Mouse (Mus musculus) hindbrain, embryonic 13.5 days (tissue): ENCODE data around the gene Smg6. TPM values are rescaled to one million over a fixed set of nuclear protein-coding genes. Genes with fewer than 3 reads are reported as not detected.

Source experiments
- ATAC-seq: fragments of 200-750 bp; cut with Nextera tagmentation; 2 replicates; pipeline ENCODE4 v1.8.0; 2017; ENCODE audit warnings: moderate TSS enrichment; ENCODE audit not compliant: low FRiP score
- H3K27ac ChIP-seq: fragments of 300-500 bp; sonication (generic); 2 replicates; pipeline ENCODE4 v1.5.1; 2015; ENCODE audit warnings: inconsistent platforms, mild to moderate bottlenecking, moderate library complexity
- H3K27me3 ChIP-seq: fragments of 300-500 bp; sonication (generic); 2 replicates; pipeline ENCODE4 v1.6.1; 2015; ENCODE audit warnings: mild to moderate bottlenecking, inconsistent platforms
- H3K36me3 ChIP-seq: fragments of 300-500 bp; sonication (generic); 2 replicates; pipeline ENCODE4 v1.6.1; 2015; ENCODE audit warnings: mild to moderate bottlenecking, inconsistent platforms
- H3K4me1 ChIP-seq: fragments of 300-500 bp; sonication (generic); replicated peaks from 2 replicates; pipeline ENCODE4 v1.6.1; 2015; ENCODE audit warnings: inconsistent platforms
- H3K4me2 ChIP-seq: fragments of 300-500 bp; sonication (generic); 2 replicates; pipeline ENCODE4 v1.6.1; 2015; ENCODE audit warnings: inconsistent platforms, mild to moderate bottlenecking, moderate library complexity
- H3K4me3 ChIP-seq: fragments of 300-500 bp; sonication (generic); 2 replicates; pipeline ENCODE4 v1.5.1; 2015; ENCODE audit warnings: mild to moderate bottlenecking, inconsistent platforms
- H3K9ac ChIP-seq: fragments of 300-500 bp; sonication (generic); 2 replicates; pipeline ENCODE4 v1.6.1; 2015; ENCODE audit warnings: mild to moderate bottlenecking, inconsistent platforms
- H3K9me3 ChIP-seq: fragments of 300-500 bp; sonication (generic); 2 replicates; pipeline ENCODE4 v1.6.1; 2016; ENCODE audit warnings: inconsistent platforms
- WGBS: fragments of 180-500 bp; shearing (Covaris S2); methylation state at CpG from one replicate; pipeline ENCODE4 v1.1.7; 2015; 5-methylcytosine and 5-hydroxymethylcytosine counted together
- polyA plus RNA-seq: library from polyadenylated mRNA; unstranded; fragments of >200 nt; fragmentation: Nextera tagmentation; extraction: Ambion mirVana; gene quantifications from 2 replicates; pipeline ENCODE4 v1.2.1, GENCODE M21; 2015

The Smg6 gene
- polyA plus RNA-seq, 1 experiment from 2014 or later = 17.8 TPM

- no peak overlapping the region for H3K27ac ChIP-seq
- no peak for ATAC-seq
- H3K9me3 ChIP-seq = no peaks in the 10 kb centered on the region
- H3K4me2 ChIP-seq = no peak overlapping the region
- H3K4me3 ChIP-seq = no peak overlapping the region
- no peaks in the 10 kb centered on the region for H3K27me3 ChIP-seq
- WGBS = 83% methylated on average over 5 of the region's 5 CpGs
- H3K4me1 ChIP-seq = no peaks in the 10 kb centered on the region; the same call in 1 of the 2 replicates
- no peaks in the 10 kb centered on the region; the same call in 1 of the 2 replicates for H3K36me3 ChIP-seq
- H3K9ac ChIP-seq = no peak overlapping the region
These were observed 181.0 kb downstream of the Smg6 start for GRCm38 (mm10) chr11:75106614-75107013.

GRCm38 (mm10) chr11:75108909-75109308, 183.3 kb downstream of the Smg6 start:
- Histone ChIP-seq H3K9me3 (no peaks in the 10 kb centered on the region), H3K36me3 (no peaks in the 10 kb centered on the region; the same call in 1 of the 2 replicates), H3K27me3 (no peaks in the 10 kb centered on the region), H3K4me3 (no peak overlapping the region), H3K4me2 (no peak overlapping the region), H3K27ac (no peak overlapping the region), H3K4me1 (no peaks in the 10 kb centered on the region), H3K9ac (no peak overlapping the region)
- no peak for ATAC-seq

- no peak overlapping the region for H3K9ac ChIP-seq
- no peak overlapping the region for H3K4me2 ChIP-seq
- no peaks in the 10 kb centered on the region for H3K9me3 ChIP-seq
- no peak for ATAC-seq
- H3K27ac ChIP-seq = no peak overlapping the region
- H3K36me3 ChIP-seq = peaks cover 2% of the 10 kb centered on the region; the same call in 1 of the 2 replicates
- no peaks in the 10 kb centered on the region for H3K27me3 ChIP-seq
- no peaks in the 10 kb centered on the region for H3K4me1 ChIP-seq
- no peak overlapping the region for H3K4me3 ChIP-seq
- 89% methylated on average over 6 of the region's 6 CpGs for WGBS
These were observed 190.8 kb downstream of the Smg6 start for GRCm38 (mm10) chr11:75116379-75116778.

- no peak for ATAC-seq
These were observed 192.5 kb downstream of the Smg6 start for GRCm38 (mm10) chr11:75118141-75118540.

GRCm38 (mm10) chr11:75119298-75119697, 193.7 kb downstream of the Smg6 start:
- Histone ChIP-seq H3K9me3 (no peaks in the 10 kb centered on the region), H3K36me3 (peaks cover 2% of the 10 kb centered on the region; the same call in 1 of the 2 replicates), H3K4me3 (no peak overlapping the region), H3K27me3 (no peaks in the 10 kb centered on the region), H3K9ac (no peak overlapping the region), H3K27ac (no peak overlapping the region), H3K4me1 (no peaks in the 10 kb centered on the region), H3K4me2 (no peak overlapping the region)
- no peak for ATAC-seq
- WGBS = 93% methylated on average over 2 of the region's 2 CpGs

More at GRCm38 (mm10) chr11:75118141-75118540, 192.5 kb downstream of the Smg6 start:
- Histone ChIP-seq H3K9me3 (no peaks in the 10 kb centered on the region), H3K4me2 (no peak overlapping the region), H3K27ac (no peak overlapping the region), H3K9ac (no peak overlapping the region), H3K27me3 (no peaks in the 10 kb centered on the region), H3K4me3 (no peak overlapping the region), H3K4me1 (no peaks in the 10 kb centered on the region), H3K36me3 (peaks cover 2% of the 10 kb centered on the region; the same call in 1 of the 2 replicates)
- WGBS = 92% methylated on average over 2 of the region's 2 CpGs

- no peak overlapping the region for H3K9ac ChIP-seq
- ATAC-seq = no peak
- H3K4me2 ChIP-seq = no peak overlapping the region
- WGBS = 85% methylated on average over 3 of the region's 3 CpGs
- H3K27ac ChIP-seq = no peak overlapping the region
- H3K27me3 ChIP-seq = no peaks in the 10 kb centered on the region
- H3K9me3 ChIP-seq = no peaks in the 10 kb centered on the region
- H3K4me1 ChIP-seq = no peaks in the 10 kb centered on the region
- H3K4me3 ChIP-seq = no peak overlapping the region
- H3K36me3 ChIP-seq = peaks cover 2% of the 10 kb centered on the region; the same call in 1 of the 2 replicates
These were observed 194.2 kb downstream of the Smg6 start for GRCm38 (mm10) chr11:75119841-75120240.

- Histone ChIP-seq H3K9ac (no peak overlapping the region), H3K36me3 (peaks cover 2% of the 10 kb centered on the region; the same call in 1 of the 2 replicates)
- 56% methylated on average over 1 of the region's 1 CpGs for WGBS
These were observed 195.7 kb downstream of the Smg6 start for GRCm38 (mm10) chr11:75121348-75121747.

GRCm38 (mm10) chr11:75124406-75124805, 198.8 kb downstream of the Smg6 start:
- H3K4me1 ChIP-seq = no peaks in the 10 kb centered on the region
- no peak overlapping the region for H3K27ac ChIP-seq

More at GRCm38 (mm10) chr11:75121348-75121747, 195.7 kb downstream of the Smg6 start:
- no peak for ATAC-seq
- no peaks in the 10 kb centered on the region for H3K9me3 ChIP-seq
- no peak overlapping the region for H3K4me2 ChIP-seq
- no peaks in the 10 kb centered on the region for H3K27me3 ChIP-seq
- no peak overlapping the region for H3K27ac ChIP-seq
- no peak overlapping the region for H3K4me3 ChIP-seq
- H3K4me1 ChIP-seq = no peaks in the 10 kb centered on the region

GRCm38 (mm10) chr11:75126384-75126783, 200.8 kb downstream of the Smg6 start:
- Histone ChIP-seq H3K36me3 (no peaks in the 10 kb centered on the region; the same call in 1 of the 2 replicates), H3K4me1 (no peaks in the 10 kb centered on the region), H3K9me3 (no peaks in the 10 kb centered on the region), H3K27ac (no peak overlapping the region), H3K27me3 (no peaks in the 10 kb centered on the region), H3K4me3 (no peak overlapping the region), H3K9ac (no peak overlapping the region), H3K4me2 (no peak overlapping the region)
- WGBS = 96% methylated on average over 3 of the region's 3 CpGs
- no peak for ATAC-seq

More at GRCm38 (mm10) chr11:75124406-75124805, 198.8 kb downstream of the Smg6 start:
- H3K9me3 ChIP-seq = no peaks in the 10 kb centered on the region
- no peaks in the 10 kb centered on the region; the same call in 1 of the 2 replicates for H3K36me3 ChIP-seq
- ATAC-seq = no peak
- 97% methylated on average over 2 of the region's 2 CpGs for WGBS
- H3K4me2 ChIP-seq = no peak overlapping the region
- no peak overlapping the region for H3K4me3 ChIP-seq
- H3K27me3 ChIP-seq = no peaks in the 10 kb centered on the region
- no peak overlapping the region for H3K9ac ChIP-seq

GRCm38 (mm10) chr11:75129481-75129880, 203.9 kb downstream of the Smg6 start:
- H3K36me3 ChIP-seq = no peaks in the 10 kb centered on the region; the same call in 1 of the 2 replicates
- 96% methylated on average over 6 of the region's 6 CpGs for WGBS

GRCm38 (mm10) chr11:75131300-75131699, 205.7 kb downstream of the Smg6 start:
- Histone ChIP-seq H3K4me1 (peaks cover 34% of the 10 kb centered on the region), H3K4me3 (no peak overlapping the region), H3K9ac (no peak overlapping the region), H3K27me3 (no peaks in the 10 kb centered on the region), H3K27ac (no peak overlapping the region), H3K9me3 (no peaks in the 10 kb centered on the region), H3K36me3 (no peaks in the 10 kb centered on the region; the same call in 1 of the 2 replicates), H3K4me2 (no peak overlapping the region)
- WGBS = 86% methylated on average over 4 of the region's 4 CpGs
- no peak for ATAC-seq

More at GRCm38 (mm10) chr11:75129481-75129880, 203.9 kb downstream of the Smg6 start:
- no peak for ATAC-seq
- H3K4me1 ChIP-seq = peaks cover 23% of the 10 kb centered on the region
- no peaks in the 10 kb centered on the region for H3K27me3 ChIP-seq
- no peak overlapping the region for H3K4me2 ChIP-seq
- H3K4me3 ChIP-seq = no peak overlapping the region
- no peaks in the 10 kb centered on the region for H3K9me3 ChIP-seq
- no peak overlapping the region for H3K9ac ChIP-seq
- no peak overlapping the region for H3K27ac ChIP-seq

- Histone ChIP-seq H3K27ac (peak overlapping the region; percentile 84), H3K9ac (no peak overlapping the region), H3K4me3 (no peak overlapping the region), H3K4me2 (no peak overlapping the region), H3K27me3 (no peaks in the 10 kb centered on the region), H3K9me3 (no peaks in the 10 kb centered on the region), H3K4me1 (peaks cover 36% of the 10 kb centered on the region), H3K36me3 (no peaks in the 10 kb centered on the region; the same call in 1 of the 2 replicates)
- 79% methylated on average over 5 of the region's 5 CpGs for WGBS
- no peak for ATAC-seq
These were observed 206.7 kb downstream of the Smg6 start for GRCm38 (mm10) chr11:75132278-75132677.

GRCm38 (mm10) chr11:75133391-75133790, 207.8 kb downstream of the Smg6 start:
- Histone ChIP-seq H3K9ac (0 out of 2 replicates have a peak overlapping the region, but pooled peaks have one; percentile 20), H3K36me3 (no peaks in the 10 kb centered on the region), H3K4me3 (no peak overlapping the region), H3K4me2 (no peak overlapping the region), H3K27ac (peak overlapping the region; percentile 84), H3K27me3 (no peaks in the 10 kb centered on the region), H3K4me1 (peaks cover 37% of the 10 kb centered on the region), H3K9me3 (no peaks in the 10 kb centered on the region)
- WGBS = 93% methylated on average over 5 of the region's 5 CpGs
- ATAC-seq = no peak
